Mouse (Mus musculus) liver, embryonic 13.5 days (tissue): ENCODE measurements at regions not wholly inside any gene's neighbourhood (a gene's known extent, or its start where the extent isn't known, plus 50 kb on each side); places are given as distances from the start of the nearest gene placed in this dataset.
A peak's percentile ranks its signal among the peaks of the same experiment; 100 is the strongest.

ENCODE experiments used
- ATAC-seq: fragments of 200-750 bp; cut with Nextera tagmentation; 2 replicates; pipeline ENCODE4 v1.8.0; 2017; ENCODE audit warnings: low read depth, mild to moderate bottlenecking, moderate number of reproducible peaks, moderate library complexity
- DNase-seq: peaks from one replicate; pipeline ENCODE4 v3.0.0; 2022
- H3K27ac ChIP-seq: fragments of 300-500 bp; sonication (generic); 2 replicates; pipeline ENCODE4 v1.5.1; 2015; ENCODE audit warnings: moderate library complexity, mild to moderate bottlenecking, inconsistent platforms
- H3K27me3 ChIP-seq: fragments of 300-500 bp; sonication (generic); 2 replicates; pipeline ENCODE4 v1.6.1; 2015; ENCODE audit warnings: mild to moderate bottlenecking, inconsistent platforms
- H3K36me3 ChIP-seq: fragments of 300-500 bp; sonication (generic); 2 replicates; pipeline ENCODE4 v1.6.1; 2015; ENCODE audit warnings: mild to moderate bottlenecking, inconsistent platforms
- H3K4me1 ChIP-seq: fragments of 300-500 bp; sonication (generic); replicated peaks from 2 replicates; pipeline ENCODE4 v1.6.1; 2015; ENCODE audit warnings: inconsistent platforms
- H3K4me2 ChIP-seq: fragments of 300-500 bp; sonication (generic); 2 replicates; pipeline ENCODE4 v1.6.1; 2015; ENCODE audit warnings: inconsistent platforms, mild to moderate bottlenecking, moderate library complexity
- H3K4me3 ChIP-seq: fragments of 300-500 bp; sonication (generic); replicated peaks from 2 replicates; pipeline ENCODE4 v1.5.1; 2015; ENCODE audit warnings: mild to moderate bottlenecking, inconsistent platforms
- H3K9ac ChIP-seq: fragments of 300-500 bp; sonication (generic); 2 replicates; pipeline ENCODE4 v1.6.1; 2015; ENCODE audit warnings: mild to moderate bottlenecking, inconsistent platforms
- H3K9me3 ChIP-seq: fragments of 300-500 bp; sonication (generic); replicated peaks from 2 replicates; pipeline ENCODE4 v1.6.1; 2016; ENCODE audit warnings: inconsistent platforms
- WGBS: fragments of 180-500 bp; shearing (Covaris S2); methylation state at CpG from one replicate; pipeline ENCODE4 v1.1.7; 2015; ENCODE audit not compliant: insufficient replicate concordance; 5-methylcytosine and 5-hydroxymethylcytosine counted together

DNA sequence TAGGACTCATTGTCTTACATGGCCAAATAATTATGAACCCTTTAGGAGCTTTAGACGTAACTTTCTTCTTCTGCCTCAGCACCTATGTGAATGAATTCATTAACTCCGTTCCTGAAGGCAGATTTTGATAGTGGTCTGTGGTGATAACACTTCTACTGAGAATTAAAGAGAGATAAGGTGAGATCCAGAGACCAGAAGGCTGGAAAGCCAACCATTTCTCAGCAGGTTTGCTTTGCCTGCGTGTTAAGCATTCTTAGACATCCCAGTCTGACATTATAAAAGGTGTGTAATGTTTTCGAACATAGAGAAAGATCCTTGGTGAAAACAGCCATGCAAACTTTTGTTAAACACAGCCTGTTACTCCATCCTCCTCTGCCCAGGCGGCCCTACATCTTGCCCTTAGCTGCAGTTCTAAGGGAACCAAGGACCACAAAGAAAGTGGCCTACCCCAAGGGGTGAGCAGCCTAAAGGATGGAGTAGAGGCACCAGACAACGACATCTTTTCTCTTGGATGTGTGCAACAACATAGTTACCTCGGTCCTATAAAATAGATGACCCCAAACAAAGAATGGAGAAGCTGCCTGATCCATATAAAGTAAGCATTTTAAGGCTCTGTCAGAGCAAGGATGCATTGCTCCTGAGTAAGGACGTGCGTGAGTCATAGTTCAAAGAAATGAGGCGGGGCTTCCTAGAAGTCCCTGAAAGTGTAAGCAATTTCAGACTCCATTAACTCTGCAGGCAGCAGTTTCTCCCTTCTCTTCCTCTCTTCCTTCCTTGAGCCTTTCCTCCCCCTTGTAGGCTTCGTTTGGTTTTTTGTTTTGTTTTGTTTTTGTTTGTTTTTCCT, 55.1 kb upstream of the Xpr1 start:
- peak; percentile 69 for DNase-seq
- peak overlapping the region; percentile 36 for H3K4me2 ChIP-seq

DNA sequence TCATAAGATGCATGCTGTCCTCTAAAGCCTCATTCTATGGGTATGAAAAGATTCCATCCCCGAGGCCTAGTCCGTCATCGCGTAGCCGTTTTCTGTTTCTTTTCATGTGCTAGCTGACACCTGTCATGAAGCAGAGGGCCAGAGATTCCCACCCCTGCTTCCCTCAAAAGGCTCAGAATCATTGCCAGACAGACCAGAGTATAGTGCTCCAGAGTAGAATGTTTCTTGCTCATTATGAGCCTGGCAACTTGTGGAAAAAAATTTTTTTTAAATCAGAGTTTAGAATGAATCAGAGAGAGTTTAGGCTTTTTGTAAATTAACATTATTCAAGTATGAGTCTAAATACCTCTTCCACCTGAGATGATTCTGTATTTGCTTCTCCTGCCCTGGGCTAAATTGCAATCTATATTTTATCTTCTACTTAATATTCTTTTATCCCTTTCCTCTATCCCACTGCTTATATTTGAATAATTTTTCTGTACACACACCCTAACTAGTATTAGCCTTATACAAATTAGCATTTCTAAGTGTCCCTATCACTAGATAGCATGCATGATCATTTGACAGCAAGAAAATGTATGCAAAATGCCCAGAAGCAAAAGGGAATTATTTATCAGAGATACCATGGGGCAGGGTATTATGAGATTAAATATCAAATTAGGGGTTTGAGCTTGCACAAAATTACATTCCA, 55.9 kb upstream of the Xpr1 start:
- Histone ChIP-seq H3K9ac (no peak overlapping the region), H3K27ac (peak overlapping the region; percentile 82), H3K4me1 (peaks cover 32% of the 10 kb centered on the region), H3K4me2 (peak overlapping the region; percentile 36), H3K27me3 (no peaks in the 10 kb centered on the region), H3K4me3 (no peak overlapping the region), H3K36me3 (no peaks in the 10 kb centered on the region), H3K9me3 (no peaks in the 10 kb centered on the region)
- ATAC-seq (no peak), DNase-seq (no peak)
- 74% methylated on average over 5 of the region's 5 CpGs for WGBS

More for the DNA sequence above, 55.1 kb upstream of the Xpr1 start:
- 43% methylated on average over 11 of the region's 11 CpGs for WGBS
- peak overlapping the region; percentile 82 for H3K27ac ChIP-seq
- no peaks in the 10 kb centered on the region for H3K9me3 ChIP-seq
- H3K36me3 ChIP-seq, result no peaks in the 10 kb centered on the region
- no peak overlapping the region for H3K9ac ChIP-seq
- H3K27me3 ChIP-seq, result no peaks in the 10 kb centered on the region
- no peak overlapping the region for H3K4me3 ChIP-seq
- peak; percentile 88 for ATAC-seq
- H3K4me1 ChIP-seq, result peaks cover 32% of the 10 kb centered on the region

DNA sequence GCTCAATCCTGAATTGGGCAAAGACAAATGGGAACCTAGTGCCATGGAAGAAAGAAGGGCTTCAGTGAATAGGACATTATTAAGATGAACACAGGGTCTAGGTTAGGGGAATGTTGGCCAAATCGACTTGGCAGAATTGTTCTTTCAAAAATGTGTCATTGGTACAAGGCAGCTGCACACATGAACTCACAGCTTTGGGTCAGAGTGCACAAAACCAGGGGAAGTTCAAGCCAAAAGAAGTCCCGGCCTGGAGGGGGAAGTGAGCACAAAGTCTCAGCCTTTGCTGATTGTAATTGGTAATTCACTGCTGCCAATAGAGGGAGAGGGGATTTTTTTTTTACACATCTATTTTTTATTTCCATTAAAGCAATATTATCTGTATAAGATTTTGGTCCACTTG, 57.8 kb upstream of the Xpr1 start:
- no peak for ATAC-seq
- Histone ChIP-seq H3K4me1 (peaks cover 32% of the 10 kb centered on the region), H3K27ac (no peak overlapping the region), H3K4me2 (no peak overlapping the region), H3K27me3 (no peaks in the 10 kb centered on the region), H3K36me3 (no peaks in the 10 kb centered on the region), H3K4me3 (no peak overlapping the region), H3K9ac (no peak overlapping the region), H3K9me3 (no peaks in the 10 kb centered on the region)
- no peak for DNase-seq
- WGBS, result 26% methylated on average over 2 of the region's 2 CpGs

DNA sequence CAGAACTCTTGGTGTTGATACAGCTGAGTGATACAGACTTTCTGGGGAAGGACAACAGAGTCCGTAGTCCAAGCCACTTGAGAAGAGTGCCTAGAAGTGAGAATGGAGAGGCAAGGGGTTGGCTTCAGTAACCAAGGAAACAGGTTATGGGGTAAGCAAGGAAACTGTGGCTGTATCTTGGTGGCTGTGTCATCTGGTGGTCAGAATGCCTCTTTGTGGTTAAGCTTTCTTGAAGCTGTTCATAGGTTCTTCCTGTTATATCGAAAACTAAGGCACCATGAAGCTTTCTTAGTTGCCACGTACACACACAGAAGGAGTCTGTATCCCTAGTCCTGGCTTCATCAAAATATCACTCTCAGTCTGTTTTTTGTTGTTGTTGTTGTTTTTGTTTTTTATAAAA, 59.0 kb upstream of the Xpr1 start:
- no peak overlapping the region for H3K4me2 ChIP-seq

DNA sequence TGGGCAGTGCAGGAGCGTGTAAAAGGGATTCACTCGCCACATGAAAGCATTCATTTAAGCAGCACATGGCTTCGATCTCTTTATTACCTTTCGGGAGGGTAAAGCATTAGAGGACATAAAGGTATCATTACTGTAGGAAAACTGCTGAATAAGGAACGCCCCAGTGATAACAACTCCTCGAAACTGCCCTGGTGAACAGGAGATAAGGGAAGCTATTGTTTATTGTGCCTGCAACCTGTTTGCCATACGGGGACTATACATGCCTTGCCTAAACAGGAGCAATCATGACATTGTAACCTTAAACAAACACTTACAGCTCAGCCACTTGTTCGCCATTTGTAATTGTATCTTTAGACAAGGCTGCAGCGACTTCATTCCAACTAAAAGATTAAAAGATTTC, 64.9 kb upstream of the Xpr1 start:
- Histone ChIP-seq H3K9me3 (no peaks in the 10 kb centered on the region), H3K4me2 (no peak overlapping the region), H3K27me3 (no peaks in the 10 kb centered on the region), H3K27ac (no peak overlapping the region), H3K9ac (no peak overlapping the region), H3K36me3 (no peaks in the 10 kb centered on the region), H3K4me3 (no peak overlapping the region), H3K4me1 (peaks cover 14% of the 10 kb centered on the region)
- WGBS, result 36% methylated on average over 9 of the region's 9 CpGs
- DNase-seq, result no peak
- peak; percentile 62 for ATAC-seq

More for the DNA sequence above, 59.0 kb upstream of the Xpr1 start:
- no peaks in the 10 kb centered on the region for H3K9me3 ChIP-seq
- H3K36me3 ChIP-seq, result no peaks in the 10 kb centered on the region
- DNase-seq, result no peak
- 24% methylated on average over 3 of the region's 3 CpGs for WGBS
- no peaks in the 10 kb centered on the region for H3K27me3 ChIP-seq
- H3K4me1 ChIP-seq, result peaks cover 27% of the 10 kb centered on the region
- no peak for ATAC-seq
- no peak overlapping the region for H3K4me3 ChIP-seq
- no peak overlapping the region for H3K27ac ChIP-seq
- no peak overlapping the region for H3K9ac ChIP-seq

DNA sequence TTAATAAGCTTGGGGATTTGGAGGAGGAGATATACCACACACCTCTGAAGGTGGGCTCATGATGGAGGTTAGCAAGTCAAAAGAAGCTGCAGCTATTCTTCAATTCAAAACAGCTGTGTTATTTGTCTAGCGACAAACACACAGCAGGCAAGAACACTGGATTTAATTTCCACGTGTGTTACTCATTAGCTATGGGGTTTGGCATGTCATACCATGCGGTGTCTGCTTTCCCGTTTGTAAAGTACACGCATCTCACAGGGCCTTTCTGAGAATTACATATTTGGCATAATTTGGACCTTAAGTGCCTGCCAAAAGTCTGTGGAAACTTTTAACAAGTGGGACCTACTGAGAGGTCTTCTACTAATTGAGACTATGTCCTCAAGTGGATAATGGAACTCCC, 65.5 kb upstream of the Xpr1 start:
- 78% methylated on average over 5 of the region's 5 CpGs for WGBS
- H3K4me2 ChIP-seq, result no peak overlapping the region
- H3K9me3 ChIP-seq, result no peaks in the 10 kb centered on the region
- H3K9ac ChIP-seq, result no peak overlapping the region
- H3K27ac ChIP-seq, result no peak overlapping the region
- ATAC-seq, result no peak
- H3K4me3 ChIP-seq, result no peak overlapping the region
- no peaks in the 10 kb centered on the region for H3K36me3 ChIP-seq
- no peak for DNase-seq
- H3K4me1 ChIP-seq, result peaks cover 14% of the 10 kb centered on the region
- H3K27me3 ChIP-seq, result no peaks in the 10 kb centered on the region

DNA sequence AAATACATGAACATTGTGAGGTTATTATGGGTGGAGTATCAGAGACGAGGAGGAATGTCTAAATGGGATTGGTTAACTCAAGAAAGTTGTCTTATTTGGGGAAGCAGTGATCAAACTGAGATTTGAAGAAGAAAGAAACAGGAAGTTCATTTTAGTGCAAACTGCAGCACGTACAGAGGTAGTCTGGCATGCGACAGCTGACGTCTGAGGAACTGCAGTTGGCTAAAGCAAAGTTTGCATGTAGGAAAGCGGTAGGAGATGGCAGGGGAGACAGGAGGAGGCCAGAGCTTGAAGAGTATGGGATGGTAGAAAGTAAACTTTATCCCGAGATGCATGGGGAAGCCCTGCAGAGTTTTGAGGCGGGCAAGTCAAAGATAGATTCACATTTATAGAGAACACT, 66.5 kb upstream of the Xpr1 start:
- DNase-seq, result no peak
- H3K9ac ChIP-seq, result no peak overlapping the region

DNA sequence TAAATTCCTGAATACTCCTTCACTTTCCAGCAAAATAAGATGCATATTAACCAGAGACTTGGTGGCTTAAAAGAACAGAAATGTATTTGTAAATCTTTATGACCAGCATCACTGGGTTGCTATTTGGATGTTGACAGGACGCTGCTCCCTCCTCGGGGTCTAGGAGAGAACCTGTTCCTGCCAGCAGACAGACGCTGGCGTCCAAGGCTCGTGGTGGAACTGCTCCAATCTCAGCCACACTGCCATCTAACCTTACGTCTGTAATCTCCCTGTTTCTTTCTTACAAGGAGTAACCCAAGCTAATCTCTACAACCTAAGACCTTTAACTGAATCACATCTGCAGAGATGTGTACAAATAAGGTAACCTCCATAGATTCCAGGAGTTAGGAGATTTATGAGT, 70.1 kb upstream of the Acbd6 start:
- Histone ChIP-seq H3K4me1 (no peaks in the 10 kb centered on the region), H3K27me3 (0 out of 2 replicates have a peak, but pooled peaks cover 8% of the 10 kb centered on the region), H3K27ac (no peak overlapping the region), H3K36me3 (no peaks in the 10 kb centered on the region), H3K4me2 (no peak overlapping the region), H3K4me3 (no peak overlapping the region), H3K9me3 (no peaks in the 10 kb centered on the region), H3K9ac (no peak overlapping the region)
- WGBS, result 65% methylated on average over 6 of the region's 6 CpGs
- no peak for DNase-seq
- no peak for ATAC-seq

More for the DNA sequence above, 66.5 kb upstream of the Xpr1 start:
- no peaks in the 10 kb centered on the region for H3K27me3 ChIP-seq
- no peaks in the 10 kb centered on the region for H3K9me3 ChIP-seq
- H3K36me3 ChIP-seq, result no peaks in the 10 kb centered on the region
- WGBS, result 35% methylated on average over 7 of the region's 7 CpGs
- no peak overlapping the region for H3K4me3 ChIP-seq
- H3K4me2 ChIP-seq, result no peak overlapping the region
- ATAC-seq, result no peak
- H3K4me1 ChIP-seq, result peaks cover 14% of the 10 kb centered on the region
- H3K27ac ChIP-seq, result no peak overlapping the region

DNA sequence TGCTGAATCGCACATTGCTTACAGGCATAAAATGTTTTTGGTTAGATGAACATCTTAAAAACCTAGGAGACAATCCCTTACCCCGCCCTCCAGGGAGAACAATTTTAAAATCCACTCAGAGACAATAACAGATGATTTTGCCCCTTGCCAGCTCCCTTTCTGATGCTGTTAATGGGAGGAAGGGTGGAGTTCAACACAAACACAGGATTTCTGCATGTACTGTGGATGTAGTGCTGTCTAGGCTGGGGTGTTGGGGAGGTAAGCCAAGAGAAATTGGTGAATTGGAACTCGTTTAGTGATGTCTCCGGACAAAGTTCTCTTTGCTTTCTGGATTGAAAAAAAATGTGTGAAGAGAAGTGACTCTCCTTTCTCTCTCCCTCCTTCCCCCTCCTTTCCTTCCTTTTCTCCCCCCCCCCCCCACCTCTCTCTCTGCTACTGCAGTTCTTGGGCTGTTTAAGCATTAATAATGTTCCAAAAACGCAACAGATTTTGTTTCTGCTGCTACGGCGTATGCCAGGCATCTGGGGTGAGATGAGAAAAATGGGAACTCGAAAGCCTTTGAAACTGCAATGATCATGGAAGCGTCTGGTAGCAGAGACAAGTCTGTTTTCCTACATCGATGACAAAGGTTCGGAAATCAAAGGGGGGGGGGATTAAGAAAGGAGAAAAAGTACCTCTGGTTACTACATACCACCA, 68.8 kb upstream of the Acbd6 start:
- 69% methylated on average over 11 of the region's 11 CpGs for WGBS

DNA sequence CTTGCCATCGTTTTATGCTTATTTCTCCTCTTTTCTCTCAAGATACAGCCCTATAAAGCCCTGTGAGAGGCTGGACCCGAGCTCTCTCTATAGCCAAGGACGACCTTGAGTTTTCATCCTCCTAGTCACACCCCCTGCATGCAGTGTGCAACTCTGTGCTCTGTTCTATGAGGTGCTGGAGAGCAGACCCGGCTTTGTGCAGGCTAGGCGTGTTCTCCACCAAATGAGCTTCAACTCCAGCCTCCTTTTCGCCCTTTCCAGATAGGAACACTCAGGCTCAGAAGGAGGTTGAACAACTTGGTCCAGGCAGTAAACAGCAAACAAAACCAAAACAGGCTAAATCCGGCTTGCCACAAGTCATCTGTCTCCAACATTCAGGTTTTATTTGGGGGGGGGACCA, 67.8 kb upstream of the Acbd6 start:
- no peak for DNase-seq
- no peaks in the 10 kb centered on the region for H3K4me1 ChIP-seq
- H3K4me2 ChIP-seq, result no peak overlapping the region
- no peak overlapping the region for H3K27ac ChIP-seq
- no peak for ATAC-seq
- H3K36me3 ChIP-seq, result no peaks in the 10 kb centered on the region
- H3K9ac ChIP-seq, result no peak overlapping the region
- 0 out of 2 replicates have a peak, but pooled peaks cover 8% of the 10 kb centered on the region for H3K27me3 ChIP-seq
- no peak overlapping the region for H3K4me3 ChIP-seq
- 61% methylated on average over 7 of the region's 7 CpGs for WGBS
- no peaks in the 10 kb centered on the region for H3K9me3 ChIP-seq

More for the DNA sequence above, 68.8 kb upstream of the Acbd6 start:
- H3K27ac ChIP-seq, result no peak overlapping the region
- ATAC-seq (no peak), DNase-seq (no peak)
- H3K36me3 ChIP-seq, result no peaks in the 10 kb centered on the region
- H3K4me2 ChIP-seq, result no peak overlapping the region
- no peak overlapping the region for H3K9ac ChIP-seq
- H3K4me1 ChIP-seq, result no peaks in the 10 kb centered on the region
- H3K9me3 ChIP-seq, result no peaks in the 10 kb centered on the region
- H3K27me3 ChIP-seq, result 0 out of 2 replicates have a peak, but pooled peaks cover 8% of the 10 kb centered on the region
- no peak overlapping the region for H3K4me3 ChIP-seq
